Mouse (Mus musculus) cerebellum, adult 11-12 months (tissue): ENCODE measurements at regions not wholly inside any gene's neighbourhood (a gene's known extent, or its start where the extent isn't known, plus 50 kb on each side); places are given as distances from the start of the nearest gene placed in this dataset.
A peak's percentile ranks its signal among the peaks of the same experiment; 100 is the strongest.

Source experiments
- DNase-seq: peaks from one replicate; pipeline ENCODE4 v3.0.0; 2022

DNA sequence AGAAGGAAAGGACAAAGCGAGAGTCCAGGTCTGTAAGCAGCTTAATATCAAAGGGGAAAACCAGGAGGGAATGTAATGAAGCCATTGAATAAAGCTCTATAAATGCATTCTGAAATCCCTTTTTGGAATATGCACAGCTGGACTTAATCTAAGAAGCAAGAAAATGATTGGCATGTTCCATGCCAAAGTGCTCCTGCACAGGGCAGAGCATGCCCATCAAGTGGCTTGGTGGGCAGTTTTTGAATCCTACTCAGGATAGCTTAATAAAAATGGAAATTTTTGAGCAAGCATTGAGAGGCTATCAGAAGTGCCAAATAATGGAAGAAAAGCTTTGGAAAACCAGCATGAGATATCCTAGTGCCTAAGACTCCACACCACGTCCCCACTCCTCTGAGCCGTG is 466.1 kb downstream of the Epm2a start:
- DNase-seq = no peak

DNA sequence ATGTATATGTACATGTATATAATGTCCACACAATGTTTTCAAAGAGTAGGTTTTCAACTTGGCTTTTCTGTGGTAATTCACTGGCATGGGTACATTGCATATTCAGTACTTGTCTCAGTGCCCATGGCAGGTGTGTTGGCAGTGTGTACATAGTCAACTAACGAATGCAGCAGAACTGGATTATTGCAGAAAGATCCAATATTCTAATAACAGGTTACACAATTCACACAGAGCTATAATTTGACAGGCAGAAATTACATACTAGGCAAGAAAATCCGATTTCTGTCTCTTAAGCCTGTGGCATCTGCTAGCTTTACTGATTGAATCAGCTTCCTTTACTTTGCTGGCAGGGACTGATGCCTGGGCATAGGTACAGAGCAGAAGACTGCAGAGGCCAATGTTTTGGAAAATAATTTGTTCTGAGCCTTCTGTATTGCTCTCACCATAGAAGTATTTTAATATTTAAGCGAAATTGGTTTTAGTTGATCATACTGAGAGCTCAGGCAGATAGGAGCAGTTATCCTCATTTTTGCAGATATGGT is 479.3 kb downstream of the Epm2a start:
- DNase-seq = no peak

DNA sequence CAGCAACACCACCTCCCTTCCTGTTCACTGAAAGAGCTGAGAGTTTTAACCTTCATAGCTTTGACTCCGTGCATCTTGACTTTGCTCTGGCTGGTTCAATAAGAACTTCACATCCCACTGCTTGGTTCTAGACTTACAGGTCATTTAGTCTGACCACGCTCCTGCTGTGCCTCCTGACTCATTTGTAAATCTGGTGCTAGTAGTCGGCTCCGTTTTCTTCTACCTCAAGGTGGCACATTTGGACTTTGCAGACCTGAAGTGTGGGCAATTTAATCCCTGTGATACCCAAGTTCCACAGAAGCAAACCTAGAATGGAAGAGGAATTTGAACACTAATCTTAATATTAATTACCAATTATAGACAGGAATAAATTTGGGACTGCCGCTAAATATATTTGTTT is 497.9 kb downstream of the Epm2a start:
- no peak for DNase-seq

DNA sequence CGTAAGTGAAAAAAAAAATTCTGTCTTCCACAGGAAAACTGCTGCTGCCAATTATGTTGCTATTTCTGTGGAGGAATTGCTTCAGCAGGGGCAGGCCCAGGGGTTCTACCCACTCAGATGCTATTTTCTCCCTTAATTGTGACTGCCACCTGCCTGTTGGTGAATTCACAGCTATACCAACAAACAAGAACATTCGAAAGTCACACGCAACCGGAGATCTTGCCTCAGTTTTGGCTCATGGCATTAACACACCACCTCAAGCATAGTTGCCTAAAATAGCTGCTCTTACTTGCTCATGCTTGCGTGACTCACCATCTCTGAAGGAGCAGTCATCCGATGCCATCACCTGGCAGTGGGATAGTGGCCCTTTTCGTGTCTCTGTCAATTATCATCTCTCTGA is 498.3 kb downstream of the Epm2a start:
- no peak for DNase-seq

DNA sequence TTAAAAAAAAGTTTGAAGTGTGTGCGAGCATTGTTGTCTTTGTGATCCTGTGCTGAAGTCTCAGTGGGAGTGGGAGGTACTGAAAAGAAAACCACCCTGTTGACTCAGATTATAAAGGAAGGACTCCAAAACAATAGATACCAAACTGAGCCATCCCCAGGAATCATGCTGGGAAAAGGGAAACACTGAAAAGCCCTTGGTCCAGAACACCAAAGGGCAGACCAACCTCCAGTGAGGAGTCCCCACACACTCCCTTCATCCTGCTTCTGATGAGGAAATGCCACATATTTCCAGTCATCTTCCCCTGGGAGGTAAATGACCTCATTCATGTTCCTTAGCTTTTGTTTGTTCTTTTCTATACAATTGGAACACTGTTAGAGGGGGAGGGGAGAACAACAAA is 502.9 kb downstream of the Epm2a start:
- no peak for DNase-seq

DNA sequence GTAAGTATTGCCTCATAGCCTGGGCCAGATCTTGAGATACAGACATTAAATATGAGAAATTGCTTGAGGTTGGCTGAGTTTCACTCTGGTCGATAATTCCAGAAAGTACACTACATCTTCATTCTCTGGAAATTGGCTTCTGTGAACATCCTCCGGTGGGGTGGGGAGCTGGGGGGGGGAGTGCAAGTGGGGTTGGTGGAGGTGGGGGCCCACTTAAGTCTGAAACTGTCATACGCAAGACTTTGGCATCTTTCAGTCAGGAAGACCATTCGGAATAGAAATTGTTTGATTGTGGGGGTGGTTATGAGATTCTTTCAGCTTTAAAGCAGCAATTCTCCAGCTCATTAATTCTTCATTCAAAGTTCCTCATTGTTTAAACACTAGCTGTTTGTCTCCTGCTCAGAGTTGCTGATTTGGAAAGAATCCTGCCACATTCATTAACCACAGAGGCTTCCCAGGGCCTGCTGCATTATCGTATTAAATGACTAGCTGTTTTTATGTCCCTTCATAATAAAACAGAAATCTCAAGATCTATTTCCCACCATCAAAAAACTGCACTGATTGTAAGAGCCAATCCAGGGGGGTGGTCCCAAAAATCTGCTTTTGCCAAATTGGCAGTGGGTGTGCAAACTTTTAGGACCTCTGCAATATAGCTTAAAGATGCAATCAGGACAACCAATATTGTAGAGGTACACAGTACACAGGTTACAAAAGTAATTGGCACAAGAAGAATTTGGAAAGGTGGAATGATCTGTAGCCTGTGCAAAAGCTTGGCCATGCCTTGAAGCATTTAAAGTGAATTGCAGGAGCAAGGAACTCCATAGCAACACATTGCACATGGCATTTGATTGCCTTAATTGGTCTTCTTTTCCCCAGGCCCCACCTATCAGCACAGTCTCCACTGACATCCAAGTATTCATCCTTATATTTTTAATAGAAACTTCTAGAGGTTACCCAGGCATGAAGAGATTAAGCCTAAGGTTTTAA is 532.2 kb downstream of the Epm2a start:
- no peak for DNase-seq

DNA sequence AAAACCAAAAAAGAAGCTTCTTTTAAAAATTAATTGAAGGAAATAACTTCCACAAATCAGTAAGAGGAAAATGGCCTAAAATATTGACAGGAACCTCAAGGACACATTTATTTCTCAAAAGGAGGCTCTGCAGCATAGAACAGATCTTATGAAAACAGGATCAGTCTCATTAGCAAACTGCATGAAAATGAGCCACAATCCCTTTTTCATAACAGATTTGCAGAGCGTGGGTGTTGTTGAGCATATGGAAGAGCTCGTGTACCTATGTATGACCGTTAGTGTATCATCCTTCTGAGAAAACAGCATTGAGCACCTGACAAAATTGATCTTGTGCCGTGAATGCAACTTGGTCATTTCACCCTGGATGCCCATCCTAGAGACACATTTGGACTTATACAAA is 543.0 kb downstream of the Epm2a start:
- no peak for DNase-seq

DNA sequence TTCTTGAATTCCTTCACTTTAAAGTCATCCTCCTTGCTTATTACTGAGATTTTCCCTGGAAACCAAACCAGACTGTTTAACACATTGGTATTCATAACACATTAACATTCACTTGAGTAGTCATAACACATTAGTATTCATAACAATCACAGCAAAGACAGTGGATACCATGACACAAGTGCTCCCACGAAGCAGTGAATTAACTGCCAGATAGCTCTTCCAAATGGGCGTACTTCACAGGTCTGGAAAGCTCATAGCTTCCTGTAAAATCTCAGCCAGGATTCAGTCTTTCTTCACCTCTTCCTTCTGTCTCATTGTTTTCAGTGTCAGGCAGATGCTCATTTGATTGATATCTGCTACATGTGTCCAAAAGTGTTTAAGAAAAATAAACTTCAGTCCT is 545.7 kb downstream of the Epm2a start:
- no peak for DNase-seq

DNA sequence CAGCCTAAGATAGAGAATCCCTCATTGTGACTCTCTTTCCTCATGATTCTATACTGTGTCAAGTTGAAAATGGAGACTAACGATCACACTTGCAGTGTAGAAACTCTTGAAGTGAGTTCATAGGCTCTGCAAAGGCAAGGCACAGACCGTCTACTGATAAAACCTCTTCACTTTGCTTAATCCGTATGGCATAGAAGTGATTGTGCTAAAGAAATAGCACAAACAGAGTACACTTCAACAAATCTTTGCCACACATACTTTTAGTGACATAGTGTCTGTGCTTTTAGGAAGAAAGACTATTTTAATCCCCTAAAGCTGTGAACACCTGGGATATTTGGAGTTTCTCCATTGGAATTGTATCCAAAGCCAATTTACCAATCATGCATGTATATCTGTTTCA is 578.9 kb downstream of the Epm2a start:
- DNase-seq = no peak

DNA sequence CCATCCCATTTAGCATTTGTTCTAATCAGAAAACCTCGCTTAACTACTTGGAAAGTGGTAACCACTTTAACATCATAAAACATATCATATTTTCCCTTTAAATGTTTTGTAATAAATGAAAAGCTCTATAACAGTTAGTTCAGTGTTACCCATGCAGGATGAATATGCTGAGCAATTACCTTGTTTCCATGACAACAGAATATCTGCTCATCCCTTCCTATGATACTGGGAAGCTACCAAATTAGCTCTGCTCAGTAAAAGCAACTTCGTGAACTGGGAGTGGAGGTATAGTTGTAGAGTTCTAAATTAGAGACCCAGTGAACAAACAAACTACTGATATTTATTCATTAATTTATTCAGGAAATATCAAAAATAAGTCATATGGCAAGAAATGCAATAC is 595.0 kb downstream of the Epm2a start:
- no peak for DNase-seq

DNA sequence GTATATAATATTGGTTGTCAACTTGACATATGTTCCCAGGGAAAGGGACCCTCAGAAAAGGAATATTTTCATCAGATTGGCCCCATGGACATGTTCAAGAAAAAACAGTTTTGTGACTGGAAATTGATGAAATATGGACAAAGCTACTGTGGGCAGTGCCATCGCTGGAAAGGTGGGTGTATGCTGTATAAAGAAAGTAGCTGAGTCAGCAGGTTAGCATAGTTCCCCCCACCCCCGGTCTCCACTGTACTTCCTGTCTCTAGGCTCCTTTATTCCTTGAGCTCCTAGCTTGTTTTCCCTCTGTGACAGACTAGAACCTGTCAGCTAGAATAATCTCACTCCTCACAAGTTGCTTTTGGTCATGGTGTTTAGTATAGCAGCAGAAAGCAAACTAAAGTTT is 599.6 kb downstream of the Epm2a start:
- no peak for DNase-seq

DNA sequence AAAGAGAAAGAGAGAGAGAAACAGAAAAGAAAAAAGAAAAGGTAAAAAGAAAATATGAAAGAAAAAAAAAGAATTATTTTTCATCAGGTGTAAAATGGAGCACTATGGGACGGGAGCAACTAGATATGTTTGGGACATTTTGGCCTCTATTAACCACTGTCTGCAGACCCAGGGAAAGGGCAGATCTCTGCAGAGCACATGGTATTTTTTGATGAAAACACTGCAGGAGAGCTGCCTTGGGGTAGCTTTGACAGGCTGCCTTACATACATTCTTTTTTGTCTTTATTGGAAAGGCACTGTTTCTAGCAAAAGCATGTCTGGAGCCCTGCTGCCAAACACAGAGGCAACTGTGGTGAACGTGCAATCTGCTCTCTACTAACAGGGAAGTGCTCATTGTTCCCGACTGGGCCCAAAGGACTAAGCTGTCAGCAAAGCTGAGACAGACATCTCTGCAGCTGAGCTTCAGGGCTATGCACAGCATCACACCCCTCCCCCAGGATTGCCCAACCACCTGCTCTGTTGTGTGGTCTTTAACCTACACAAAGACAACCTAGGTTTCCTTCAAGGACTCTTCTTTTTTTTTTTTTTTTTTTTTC is 617.2 kb downstream of the Epm2a start:
- DNase-seq = no peak

DNA sequence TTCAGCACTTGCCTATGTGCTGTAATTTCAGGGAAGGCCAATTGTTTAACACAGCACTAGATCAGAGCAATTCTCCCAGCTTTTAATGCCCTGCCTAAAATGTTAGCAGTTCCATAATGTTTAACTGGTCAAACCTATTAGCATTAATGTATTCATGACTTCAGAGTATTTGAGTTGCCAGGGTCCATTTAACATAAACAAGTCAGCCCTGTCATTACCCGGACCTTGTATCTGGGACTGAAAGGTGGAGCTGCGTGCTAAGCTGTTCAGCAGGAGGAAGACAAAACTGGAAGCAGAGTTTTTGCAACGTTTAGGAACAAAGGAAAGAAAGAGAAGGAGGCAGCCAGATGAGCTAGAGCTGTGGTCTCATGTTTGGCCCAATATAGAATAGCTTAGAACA is 661.8 kb downstream of the Epm2a start:
- no peak for DNase-seq

DNA sequence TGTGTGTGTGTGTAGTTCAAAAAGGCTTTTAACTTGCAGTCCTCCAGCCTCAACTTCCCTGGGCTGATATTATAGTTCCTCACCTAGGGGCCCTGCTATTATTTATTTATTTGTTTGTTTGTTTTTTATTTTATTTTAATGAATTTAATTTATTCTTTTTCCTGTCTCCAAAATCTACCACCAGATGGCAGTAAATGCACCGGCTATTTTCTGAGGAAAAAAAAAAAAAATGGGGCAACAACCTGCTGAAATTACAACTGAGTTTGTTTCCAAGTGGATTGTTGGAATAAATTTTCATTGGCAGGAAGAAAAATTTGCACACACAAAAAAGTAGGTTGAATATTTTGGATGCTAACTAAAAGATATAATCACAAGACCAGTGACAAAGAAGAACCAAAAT is 662.7 kb downstream of the Epm2a start:
- DNase-seq = no peak

DNA sequence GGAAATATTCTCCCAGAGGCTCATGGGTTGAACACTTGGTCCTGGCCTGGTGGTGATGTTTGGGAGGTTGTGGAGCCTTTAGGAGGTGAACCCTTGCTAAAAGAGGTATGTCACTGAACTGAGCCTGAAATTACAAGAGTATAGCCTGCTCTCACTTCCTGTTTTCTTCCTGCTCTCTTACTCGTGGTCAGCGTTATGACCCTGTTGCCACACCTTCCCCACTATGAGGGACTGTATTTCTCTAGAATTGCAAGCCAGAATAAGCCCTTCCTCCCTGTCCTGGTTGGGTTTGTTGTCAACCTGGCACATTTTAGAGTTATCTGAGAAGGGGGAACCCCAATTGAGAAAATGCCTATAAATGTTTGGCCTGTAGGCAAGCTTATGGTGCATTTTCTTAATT is 674.1 kb downstream of the Epm2a start:
- no peak for DNase-seq

DNA sequence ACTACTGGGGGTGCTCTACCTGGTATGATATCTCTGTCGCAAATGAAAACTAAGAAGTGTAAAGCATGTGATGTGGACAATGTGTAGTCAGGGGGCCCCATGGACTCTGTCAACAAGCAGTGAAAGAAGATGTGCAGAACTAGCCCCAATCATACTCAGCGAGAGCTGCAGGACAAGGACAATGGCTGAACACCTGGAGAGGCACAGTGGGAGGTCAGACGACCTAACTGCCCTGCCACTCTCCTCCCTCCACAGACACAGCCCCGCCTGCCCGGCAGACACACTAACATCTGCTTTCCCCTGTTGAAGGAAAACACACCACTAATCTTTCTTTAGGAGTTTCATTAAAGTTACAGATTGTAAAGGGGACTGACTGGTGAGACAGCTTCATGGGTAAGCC is 675.1 kb downstream of the Epm2a start:
- peak; percentile 20 for DNase-seq

DNA sequence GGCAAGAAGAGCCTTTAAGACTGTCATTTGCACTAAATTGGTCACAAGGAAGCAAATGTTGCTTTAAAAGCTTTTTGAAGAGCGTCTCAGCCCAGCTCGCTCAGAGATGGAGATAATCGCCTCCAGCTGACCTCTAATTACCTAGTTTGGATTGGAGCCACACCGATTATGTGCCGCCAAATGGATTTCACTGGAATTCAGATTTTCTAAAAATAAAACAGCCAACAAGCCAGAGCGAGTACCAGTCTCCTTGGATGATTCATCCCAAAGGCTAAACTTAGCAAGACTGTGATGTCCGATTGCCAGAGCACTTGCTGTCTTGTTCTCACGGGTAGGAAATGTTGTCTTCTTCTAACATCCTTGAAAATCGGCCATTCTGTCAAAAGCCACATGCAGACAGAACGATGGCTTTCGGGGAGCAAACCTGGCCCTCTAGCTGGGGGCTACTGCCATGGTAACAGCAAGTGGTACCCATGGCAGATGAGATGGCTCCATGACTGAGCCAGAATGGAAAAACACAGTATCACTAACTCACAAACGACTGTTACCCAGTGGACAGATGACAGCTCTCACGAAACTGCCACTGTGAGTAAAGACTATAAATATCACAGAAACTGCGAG is 676.1 kb downstream of the Epm2a start:
- DNase-seq = peak; percentile 72

DNA sequence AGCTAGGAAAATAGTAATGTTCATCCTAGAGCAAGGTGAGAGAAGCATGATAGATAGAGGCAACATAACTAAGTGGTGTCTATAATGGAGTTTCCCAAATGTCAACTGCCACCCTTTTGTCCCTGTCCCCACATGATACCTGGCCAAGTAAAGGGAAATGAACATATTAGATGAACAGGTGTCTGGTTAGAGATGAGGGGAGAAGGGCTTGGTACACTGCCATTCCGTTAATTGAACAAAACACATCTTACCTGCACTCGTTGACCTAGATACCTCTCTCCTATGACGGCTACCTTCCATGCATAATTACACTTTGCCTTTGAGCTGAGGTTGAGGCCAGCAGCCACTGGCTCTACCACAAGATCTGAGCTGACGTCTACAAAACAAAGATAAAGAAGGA is 677.4 kb downstream of the Epm2a start:
- DNase-seq = peak; percentile 29

DNA sequence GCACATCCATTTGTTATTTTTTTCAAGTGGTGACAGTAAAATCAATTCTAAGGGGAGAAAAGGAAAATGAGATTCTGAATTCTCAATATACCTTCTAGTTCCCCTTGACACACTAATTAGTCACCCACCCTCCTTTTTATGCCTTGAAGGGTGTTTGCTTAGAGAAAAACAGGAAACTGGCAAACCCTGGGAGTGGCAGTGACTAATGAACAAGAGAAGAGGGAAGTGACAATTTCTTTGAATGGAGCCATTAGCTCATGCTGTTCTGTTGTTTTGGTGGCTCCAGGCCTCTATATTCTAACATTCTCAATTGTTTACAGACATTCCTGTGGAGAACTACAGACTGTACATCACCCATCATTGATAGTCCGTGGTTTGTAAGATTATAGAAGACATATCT is 692.0 kb downstream of the Epm2a start:
- no peak for DNase-seq

DNA sequence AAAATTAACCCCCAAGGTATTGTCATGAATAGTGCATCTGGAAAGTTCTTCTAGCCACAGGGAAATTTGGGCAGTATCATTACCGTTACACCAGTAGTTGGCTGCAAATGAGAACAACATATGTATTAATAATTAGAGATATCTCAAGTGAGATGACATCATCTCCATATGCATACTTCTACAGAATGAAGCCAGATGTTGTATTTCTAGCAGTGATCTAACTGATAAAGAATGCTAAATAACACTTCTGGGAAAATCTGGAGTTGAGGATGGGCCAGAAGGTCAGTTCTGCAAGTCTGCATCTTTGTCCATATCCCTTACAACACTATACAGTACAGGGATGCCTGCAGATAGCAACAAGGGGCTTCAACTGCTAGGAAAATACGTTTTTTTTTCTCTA is 702.7 kb downstream of the Epm2a start:
- no peak for DNase-seq

DNA sequence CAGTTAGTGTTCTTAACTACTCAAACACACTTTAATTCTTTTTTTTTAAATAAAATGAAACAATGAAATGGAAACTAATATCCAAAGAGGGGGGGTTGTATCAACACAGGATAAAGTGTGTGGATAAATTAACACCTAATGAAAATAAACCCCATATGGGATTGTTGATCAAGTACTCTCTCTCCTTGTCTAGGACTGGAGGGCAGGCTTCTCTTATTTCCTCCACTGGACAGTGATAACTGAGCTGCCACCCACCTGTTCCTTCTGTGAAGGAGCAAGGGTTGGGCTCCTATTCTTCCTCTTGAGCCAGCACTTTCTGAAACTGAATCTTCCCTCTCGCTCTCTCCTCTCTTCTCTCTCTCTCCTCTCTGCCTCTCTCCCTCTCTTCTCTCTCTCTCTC is 716.5 kb downstream of the Epm2a start:
- no peak for DNase-seq

DNA sequence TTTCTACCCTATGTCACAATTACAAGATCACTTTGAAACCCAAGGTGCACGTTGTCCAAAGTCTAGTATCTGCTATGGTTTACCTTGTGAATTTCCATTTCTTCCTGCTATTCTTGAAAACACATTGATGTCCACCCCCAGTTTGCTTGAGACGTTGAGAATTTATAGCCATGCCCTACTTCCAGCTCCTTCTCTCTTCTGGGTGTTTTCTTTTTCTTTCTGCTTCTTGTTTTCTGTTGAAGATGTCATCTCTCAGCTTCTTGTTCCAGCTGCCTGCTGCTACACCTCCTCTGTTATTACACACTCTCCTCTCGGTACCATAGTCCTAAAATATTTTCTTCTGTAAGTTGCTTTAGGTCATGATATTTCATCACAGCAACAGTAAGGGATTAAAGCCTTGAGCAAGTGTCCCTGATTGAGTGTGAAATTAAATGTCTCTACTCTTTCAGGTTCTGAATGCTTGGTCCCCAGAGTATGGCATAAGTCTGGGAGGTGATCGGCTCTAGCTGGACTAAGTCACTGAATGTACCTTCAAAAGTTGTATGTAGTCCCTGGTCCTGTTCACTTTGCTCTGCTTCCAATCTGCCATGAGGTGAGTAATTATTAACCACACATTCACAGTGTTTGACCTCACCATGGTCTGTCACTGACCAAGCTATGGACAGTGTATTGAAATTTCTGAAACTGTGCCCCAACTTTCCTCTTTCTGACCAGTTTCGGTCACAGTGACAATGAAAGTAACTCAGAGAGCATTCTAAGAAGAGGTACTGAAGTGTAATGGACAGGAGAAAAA is 718.1 kb downstream of the Epm2a start:
- DNase-seq = no peak

DNA sequence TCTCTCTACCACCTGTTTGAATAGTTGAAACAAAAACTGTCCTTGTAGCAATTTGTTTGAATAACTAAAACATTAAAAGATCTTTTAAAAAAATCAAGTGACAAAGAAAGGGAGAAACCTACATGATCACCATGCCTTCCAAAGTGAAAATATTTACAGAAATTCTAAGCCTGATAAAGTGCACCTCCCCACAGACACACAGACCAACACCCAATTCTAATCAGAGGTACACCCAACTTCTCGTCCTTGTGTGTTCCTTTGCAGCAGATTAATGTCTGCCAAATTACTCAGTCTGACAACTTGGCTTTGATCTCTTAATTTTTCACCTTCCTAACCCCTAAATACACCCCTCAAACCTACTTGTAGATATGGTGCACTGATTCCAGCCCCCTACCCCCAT is 719.1 kb downstream of the Epm2a start:
- DNase-seq = no peak
